Mouse (Mus musculus) hindbrain, embryonic 14.5 days (tissue): ENCODE measurements around the gene Olfr418. TPM values are rescaled to one million over a fixed set of nuclear protein-coding genes. Genes with fewer than 3 reads are reported as not detected.
"Not testable (repeated sequence)": the region's sequence is repeated elsewhere in the genome, so short reads cannot be mapped to it uniquely, and the experiment has no call there.

ENCODE experiments used
- ATAC-seq: fragments of 200-750 bp; cut with Nextera tagmentation; 2 replicates; pipeline ENCODE4 v1.8.0; 2017; ENCODE audit warnings: moderate number of reproducible peaks, mild to moderate bottlenecking, moderate TSS enrichment, moderate library complexity; ENCODE audit not compliant: low FRiP score
- DNase-seq: peaks from one replicate; pipeline ENCODE4 v3.0.0-alpha.2; 2015; ENCODE audit warnings: low spot score
- H3K27ac ChIP-seq: fragments of 300-500 bp; sonication (generic); 2 replicates; pipeline ENCODE4 v1.5.1; 2014; ENCODE audit warnings: mild to moderate bottlenecking, moderate library complexity
- H3K27me3 ChIP-seq: fragments of 300-500 bp; sonication (generic); 2 replicates; pipeline ENCODE4 v1.6.1; 2014; ENCODE audit warnings: mild to moderate bottlenecking, low read length, mixed read lengths; ENCODE audit not compliant: control insufficient read depth, insufficient read depth
- H3K36me3 ChIP-seq: fragments of 300-500 bp; sonication (generic); replicated peaks from 2 replicates; pipeline ENCODE4 v1.6.1; 2014; ENCODE audit not compliant: control insufficient read depth, insufficient read depth
- H3K4me1 ChIP-seq: fragments of 300-500 bp; sonication (generic); replicated peaks from 2 replicates; pipeline ENCODE4 v1.6.1; 2014; ENCODE audit warnings: antibody characterized with exemption, low read length, mixed read lengths; ENCODE audit not compliant: control insufficient read depth, insufficient read depth
- H3K4me2 ChIP-seq: fragments of 300-500 bp; sonication (generic); replicated peaks from 2 replicates; pipeline ENCODE4 v1.6.1; 2014; ENCODE audit warnings: mild to moderate bottlenecking, moderate library complexity
- H3K4me3 ChIP-seq: fragments of 300-500 bp; sonication (generic); replicated peaks from 2 replicates; pipeline ENCODE4 v1.5.1; 2014; ENCODE audit warnings: mild to moderate bottlenecking, low read length
- H3K9ac ChIP-seq: fragments of 300-500 bp; sonication (generic); 2 replicates; pipeline ENCODE4 v1.6.1; 2014
- H3K9me3 ChIP-seq: fragments of 300-500 bp; sonication (generic); 2 replicates; pipeline ENCODE4 v1.6.1; 2016; ENCODE audit warnings: low read length; ENCODE audit not compliant: control insufficient read depth
- WGBS: fragments of 180-500 bp; shearing (Covaris S2); extraction: QIAGEN DNeasy Blood & Tissue Kit; methylation state at CpG from one replicate; pipeline ENCODE4 v1.1.7; 2014; 5-methylcytosine and 5-hydroxymethylcytosine counted together
- polyA plus RNA-seq: library from polyadenylated mRNA; unstranded; fragments of >200 nt; fragmentation: Nextera tagmentation; extraction: Ambion mirVana; gene quantifications from 2 replicates; pipeline ENCODE4 v1.2.1, GENCODE M21; 2014

Gene Olfr418
- polyA plus RNA-seq, result not detected in 2 replicates

DNA sequence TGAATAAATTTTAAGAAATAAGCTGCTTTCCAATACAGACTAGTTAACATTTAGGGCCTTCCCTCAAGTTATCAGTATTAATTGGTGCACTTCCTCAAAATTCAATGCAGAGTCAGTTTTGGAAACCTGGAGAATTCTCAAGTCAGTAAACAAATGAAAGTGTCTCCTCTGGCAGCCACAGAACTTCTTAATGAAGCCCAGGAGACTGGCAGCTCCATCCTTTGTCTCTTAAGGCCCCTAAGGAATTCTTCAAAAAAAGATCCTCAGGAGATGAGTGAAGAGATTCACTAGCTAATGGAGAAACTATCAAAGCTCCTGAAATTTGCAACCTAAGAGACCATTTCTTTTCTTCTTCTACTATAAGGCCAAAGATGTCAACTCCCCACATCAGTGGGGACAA lies at the start of gene Olfr418:
TSS of gene Olfr418 (plus strand) at position 301 of the 400 bp plus-strand sequence.
- DNase-seq, result no peak
- no peak within 1 kb of the TSS for H3K4me3 ChIP-seq
- H3K4me2 ChIP-seq, result no peak within 1 kb of the TSS
- H3K4me1 ChIP-seq, result no peaks in the 10 kb centered on the region
- H3K9ac ChIP-seq, result no peak within 1 kb of the TSS
- no peaks in the 10 kb centered on the region for H3K27me3 ChIP-seq
- no peaks in the 10 kb centered on the region for H3K9me3 ChIP-seq
- no peaks in the 10 kb centered on the region for H3K36me3 ChIP-seq
- ATAC-seq, result no peak
- no peak within 1 kb of the TSS for H3K27ac ChIP-seq

- Histone ChIP-seq H3K27ac (no peak overlapping the region), H3K4me3 (no peak overlapping the region), H3K9me3 (no peaks in the 10 kb centered on the region), H3K4me1 (no peaks in the 10 kb centered on the region), H3K36me3 (no peaks in the 10 kb centered on the region), H3K27me3 (no peaks in the 10 kb centered on the region), H3K4me2 (no peak overlapping the region), H3K9ac (no peak overlapping the region)
- ATAC-seq (no peak), DNase-seq (no peak)
- 95% methylated on average over 3 of the region's 3 CpGs for WGBS
Observed at GRCm38 (mm10) chr1:173216481-173216880, 49.3 kb upstream of the Olfr418 start.

DNA sequence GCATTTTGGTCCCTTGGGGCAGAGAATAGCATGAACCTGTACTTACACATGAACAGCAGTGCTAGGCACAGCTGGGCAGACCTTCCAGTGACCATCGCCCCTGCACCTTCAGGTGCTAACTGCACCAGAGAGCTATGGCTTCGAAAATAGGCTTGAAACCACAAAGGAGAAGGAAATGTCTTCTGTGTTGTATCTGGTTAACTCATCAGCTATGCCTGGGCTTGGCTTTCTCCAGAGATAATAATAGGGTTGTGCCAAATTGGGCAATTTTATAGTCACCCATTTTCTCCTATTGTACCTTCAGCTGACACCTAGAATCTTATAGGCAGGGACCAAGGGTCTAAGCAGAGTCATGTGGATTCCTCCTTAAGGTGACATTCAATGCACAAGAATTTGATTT lies 38.7 kb upstream of the Olfr418 start, which contains the start of gene Fcer1a:
TSS of gene Fcer1a (minus strand) at position 134 of the 400 bp plus-strand sequence.
- H3K4me1 ChIP-seq, result no peaks in the 10 kb centered on the region
- no peak within 1 kb of the TSS for H3K9ac ChIP-seq
- H3K9me3 ChIP-seq, result no peaks in the 10 kb centered on the region
- 89% methylated on average over 2 of the region's 2 CpGs for WGBS
- ATAC-seq, result no peak
- H3K4me3 ChIP-seq, result no peak within 1 kb of the TSS
- H3K27ac ChIP-seq, result no peak within 1 kb of the TSS
- no peaks in the 10 kb centered on the region for H3K27me3 ChIP-seq
- no peak for DNase-seq
- no peak within 1 kb of the TSS for H3K4me2 ChIP-seq
- no peaks in the 10 kb centered on the region for H3K36me3 ChIP-seq

- H3K9me3 ChIP-seq, H3K4me1 ChIP-seq, DNase-seq, ATAC-seq, H3K27ac ChIP-seq, H3K27me3 ChIP-seq, H3K9ac ChIP-seq, H3K36me3 ChIP-seq, H3K4me3 ChIP-seq, H3K4me2 ChIP-seq: not testable (repeated sequence)
- 82% methylated on average over 1 of the region's 1 CpGs for WGBS
Observed at GRCm38 (mm10) chr1:173237004-173237403, 28.8 kb upstream of the Olfr418 start.

- Histone ChIP-seq H3K9me3 (no peaks in the 10 kb centered on the region), H3K27ac (no peak overlapping the region), H3K4me3 (no peak overlapping the region), H3K4me2 (no peak overlapping the region), H3K36me3 (no peaks in the 10 kb centered on the region), H3K9ac (no peak overlapping the region), H3K27me3 (no peaks in the 10 kb centered on the region), H3K4me1 (no peaks in the 10 kb centered on the region)
- no peak for ATAC-seq
- no peak for DNase-seq
- 94% methylated on average over 3 of the region's 3 CpGs for WGBS
Observed at GRCm38 (mm10) chr1:173249888-173250287, 15.9 kb upstream of the Olfr418 start.

GRCm38 (mm10) chr1:173277677-173278076 lies 11.9 kb downstream of the Olfr418 start, which contains the start of gene Mptx2:
TSS of gene Mptx2 (minus strand) at chr1:173277777.
- no peaks in the 10 kb centered on the region for H3K9me3 ChIP-seq
- no peak for DNase-seq
- no peaks in the 10 kb centered on the region for H3K4me1 ChIP-seq
- H3K9ac ChIP-seq, result no peak within 1 kb of the TSS
- no peak within 1 kb of the TSS for H3K27ac ChIP-seq
- H3K27me3 ChIP-seq, result no peaks in the 10 kb centered on the region
- 87% methylated on average over 3 of the region's 3 CpGs for WGBS
- no peaks in the 10 kb centered on the region for H3K36me3 ChIP-seq
- no peak within 1 kb of the TSS for H3K4me3 ChIP-seq
- H3K4me2 ChIP-seq, result no peak within 1 kb of the TSS
- no peak for ATAC-seq

DNA sequence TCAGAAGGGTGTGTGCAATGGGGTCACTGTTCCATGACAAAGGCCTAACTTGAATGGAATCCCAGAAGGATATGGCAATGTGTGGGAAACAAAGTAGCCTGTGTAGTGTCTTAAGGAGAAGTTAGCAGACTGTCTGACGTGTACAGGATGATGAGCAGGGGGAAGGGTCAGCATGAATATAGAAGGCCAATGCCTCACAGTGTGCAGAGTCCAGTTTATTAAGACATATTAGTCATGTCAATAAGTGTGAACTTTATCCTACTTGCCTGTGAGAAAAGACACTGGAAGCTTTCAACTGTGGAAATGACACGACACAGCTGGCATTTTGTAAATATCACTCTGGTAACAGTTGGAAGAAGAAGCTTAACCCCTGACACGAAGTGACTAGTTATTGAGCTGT lies 37.0 kb downstream of the Olfr418 start:
- H3K36me3 ChIP-seq, H3K27me3 ChIP-seq, DNase-seq, H3K9ac ChIP-seq, ATAC-seq, H3K4me3 ChIP-seq, H3K9me3 ChIP-seq, H3K4me2 ChIP-seq, H3K27ac ChIP-seq, H3K4me1 ChIP-seq: not testable (repeated sequence)
- 55% methylated on average over 3 of the region's 3 CpGs for WGBS

GRCm38 (mm10) chr1:173313535-173314050 lies 47.8 kb downstream of the Olfr418 start:
- not testable (repeated sequence) for DNase-seq, H3K4me2 ChIP-seq, H3K9ac ChIP-seq, H3K36me3 ChIP-seq, H3K9me3 ChIP-seq, H3K27me3 ChIP-seq, H3K4me3 ChIP-seq, ATAC-seq, H3K4me1 ChIP-seq, H3K27ac ChIP-seq
- WGBS, result 85% methylated on average over 7 of the region's 7 CpGs

DNA sequence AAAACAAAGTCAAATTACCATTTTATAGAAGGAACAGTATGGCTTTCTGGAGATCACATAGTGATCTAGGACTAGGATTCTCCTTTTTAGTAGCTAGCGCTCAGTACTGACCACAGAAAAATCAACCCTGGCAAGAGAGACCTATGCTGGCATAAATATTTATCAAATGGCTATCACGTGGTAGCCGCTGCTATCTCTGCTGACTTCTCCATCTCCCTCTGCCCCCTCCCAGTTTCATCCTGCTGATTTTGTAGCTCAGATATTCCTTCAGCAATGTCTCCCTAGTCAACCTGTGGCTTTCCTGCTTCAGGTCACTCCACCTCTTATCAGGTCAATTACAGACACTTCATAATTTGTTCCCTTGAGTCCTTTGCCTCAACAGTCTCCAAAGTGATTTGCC lies 49.9 kb downstream of the Olfr418 start:
- Histone ChIP-seq H3K4me2 (no peak overlapping the region), H3K27ac (no peak overlapping the region), H3K4me1 (no peaks in the 10 kb centered on the region), H3K9me3 (no peaks in the 10 kb centered on the region), H3K9ac (no peak overlapping the region), H3K27me3 (no peaks in the 10 kb centered on the region), H3K36me3 (no peaks in the 10 kb centered on the region), H3K4me3 (no peak overlapping the region)
- no peak for ATAC-seq
- WGBS, result 81% methylated on average over 3 of the region's 3 CpGs
- no peak for DNase-seq

DNA sequence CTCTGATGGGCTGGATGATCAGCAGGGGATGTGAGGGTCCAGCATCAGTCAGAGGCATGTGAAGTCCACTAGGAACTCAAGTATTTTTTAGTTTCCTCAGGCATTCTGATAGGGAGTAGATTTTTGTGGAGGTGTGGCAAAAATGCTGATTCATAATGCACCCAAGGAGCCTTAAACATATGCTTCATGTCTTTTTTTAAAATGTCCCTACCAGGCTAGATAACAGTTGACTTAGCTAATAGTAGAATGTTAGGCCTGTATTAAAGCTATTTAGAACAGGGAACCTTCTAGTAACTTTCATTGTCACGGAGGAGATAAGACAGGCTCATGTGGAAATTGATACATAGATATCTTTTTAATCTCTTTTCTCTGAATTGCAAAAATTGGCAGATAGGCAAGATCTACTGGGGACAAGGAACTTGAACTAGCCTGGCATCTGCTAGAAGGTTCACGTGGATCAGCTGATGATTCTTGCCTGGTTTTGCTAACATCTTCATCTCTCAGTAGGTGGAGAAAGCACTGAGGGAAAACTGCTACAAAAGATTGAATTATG lies 52.2 kb downstream of the Olfr418 start:
- H3K9ac ChIP-seq, result no peak overlapping the region
- 84% methylated on average over 2 of the region's 2 CpGs for WGBS
- no peak overlapping the region for H3K27ac ChIP-seq
- ATAC-seq (no peak), DNase-seq (no peak)
- H3K36me3 ChIP-seq, result no peaks in the 10 kb centered on the region
- H3K27me3 ChIP-seq, result no peaks in the 10 kb centered on the region
- no peaks in the 10 kb centered on the region for H3K4me1 ChIP-seq
- H3K4me2 ChIP-seq, result no peak overlapping the region
- H3K9me3 ChIP-seq, result no peaks in the 10 kb centered on the region
- no peak overlapping the region for H3K4me3 ChIP-seq
